Mouse (Mus musculus): ENCODE measurements around the gene Gm49359.
A peak's percentile ranks its signal among the peaks of the same experiment; 100 is the strongest.
"Not testable (repeated sequence)": the region's sequence is repeated elsewhere in the genome, so short reads cannot be mapped to it uniquely, and the experiment has no call there.

The Gm49359 gene

DNA sequence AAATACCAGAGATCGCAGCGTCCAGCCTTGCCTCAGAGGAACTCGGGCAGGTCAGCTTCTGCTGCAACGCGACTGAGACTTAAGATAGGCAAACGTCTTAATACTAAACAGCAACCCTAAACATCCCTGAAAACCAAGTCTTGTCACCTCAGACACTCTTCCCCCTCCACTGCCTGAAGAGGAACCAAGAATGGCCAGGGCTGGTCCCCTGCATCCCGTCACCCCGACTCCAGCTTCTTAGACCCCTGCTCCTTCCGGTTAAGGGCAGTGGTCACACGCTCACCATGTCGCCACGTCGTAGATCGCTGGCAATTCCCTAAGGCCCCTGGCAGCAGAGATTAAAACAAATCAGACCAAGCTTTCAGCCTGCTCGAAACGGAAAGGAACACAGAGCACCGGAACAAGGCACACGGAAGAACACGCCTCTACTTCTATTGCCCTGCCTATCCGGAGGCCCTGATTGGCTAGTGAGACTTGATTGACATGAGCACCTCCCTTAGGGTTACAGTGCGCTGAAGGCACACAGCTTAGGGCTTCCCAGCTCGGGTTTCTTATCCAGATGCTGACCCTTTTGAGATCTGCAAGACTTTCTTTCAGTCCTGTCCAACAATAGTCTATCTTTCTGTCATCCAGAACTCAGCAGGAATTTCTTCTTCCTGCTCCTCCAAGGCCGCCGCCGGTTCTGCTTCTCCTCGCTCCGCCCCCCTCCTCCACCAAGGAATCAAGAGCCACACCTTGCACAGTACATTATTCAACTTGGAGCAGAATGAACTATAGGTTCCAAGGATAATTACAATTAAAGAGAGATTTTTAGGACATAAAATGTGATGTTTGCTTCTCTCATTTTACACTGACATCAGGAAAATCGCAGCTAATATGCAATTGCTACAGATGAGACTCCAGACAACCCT lies at the start of gene Gm49359:
Gm49359 (minus strand) TSS at position 409 of the 911 bp plus-strand sequence.
- DNase-seq (ENCODE audit: low spot score in 2 of 2), result peak; percentile 82 to 91

DNA sequence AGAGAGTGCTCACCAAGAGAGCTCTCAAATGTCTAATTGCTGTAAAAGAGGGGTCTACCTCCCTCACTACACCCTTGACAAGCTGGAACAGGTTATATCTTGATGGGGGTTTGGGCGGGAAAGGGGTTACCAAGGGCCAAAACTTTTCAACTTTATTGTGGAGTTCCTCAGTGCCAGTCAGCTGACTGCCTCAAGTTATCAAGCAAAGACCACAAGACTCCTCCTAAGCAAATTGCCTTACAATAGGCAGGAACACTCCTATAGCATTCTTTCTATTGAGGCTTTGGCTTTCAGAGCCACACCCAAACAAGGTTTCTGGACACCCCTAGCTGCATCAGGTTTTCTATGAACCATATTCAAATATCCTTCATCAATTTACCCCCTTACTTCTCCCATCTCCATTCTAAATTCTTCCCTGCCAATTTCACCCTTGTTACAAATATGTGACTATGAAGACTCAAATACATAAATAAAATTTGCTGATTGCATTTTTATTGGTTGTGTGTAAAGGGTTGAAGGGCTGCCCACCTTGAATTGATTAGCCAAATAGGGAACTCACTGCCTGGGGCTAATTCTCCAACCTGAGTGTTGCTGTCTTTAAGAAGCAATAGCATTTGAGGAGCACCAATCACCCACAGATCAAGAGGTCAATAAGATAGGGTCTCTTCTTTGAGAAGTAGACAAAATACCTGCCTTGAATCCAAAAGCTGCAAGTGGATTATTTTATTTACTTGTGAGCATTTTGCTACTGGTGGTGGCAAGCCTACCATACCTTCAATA lies 44.2 kb upstream of the Gm49359 start:
- DNase-seq (ENCODE audit: low spot score in 2 of 2), result not testable (repeated sequence)

- DNase-seq (ENCODE audit: low spot score in 2 of 2), result not testable (repeated sequence)
Observed at GRCm38 (mm10) chr13:62472661-62473060, 6.0 kb upstream of the Gm49359 start.

DNA sequence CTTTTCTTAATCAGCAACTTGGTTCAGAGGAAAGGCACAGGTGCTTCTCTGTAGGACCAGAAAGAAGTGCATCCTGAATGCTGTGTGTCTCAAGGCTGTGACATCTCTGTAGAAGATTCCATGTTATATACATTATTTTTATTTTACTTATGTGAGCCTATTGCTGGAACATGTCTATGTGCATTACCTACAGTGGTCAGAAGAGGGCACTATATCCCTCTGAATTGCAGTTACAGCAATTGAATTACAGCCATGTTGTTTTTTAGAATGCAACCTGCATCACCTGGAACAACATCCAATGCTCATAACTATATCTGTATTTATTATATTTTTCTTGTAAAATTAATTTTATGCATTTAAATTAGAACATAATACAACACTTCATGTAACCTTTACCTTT lies 3.3 kb upstream of the Gm49359 start:
- not testable (repeated sequence) for DNase-seq (ENCODE audit: low spot score in 2 of 2)

All from frontal cortex, postnatal 36 days (tissue).